Mouse (Mus musculus) liver, embryonic 15.5 days (tissue): ENCODE results near the gene Rgs14. TPM values are rescaled to one million over a fixed set of nuclear protein-coding genes. Genes with fewer than 3 reads are reported as not detected.

Experiments
- ATAC-seq: fragments of 200-750 bp; cut with Nextera tagmentation; 2 replicates; pipeline ENCODE4 v1.8.0; 2017; ENCODE audit warnings: moderate number of reproducible peaks, mild to moderate bottlenecking, moderate library complexity; ENCODE audit not compliant: insufficient read depth
- H3K27ac ChIP-seq: fragments of 300-500 bp; sonication (generic); replicated peaks from 2 replicates; pipeline ENCODE4 v1.5.1; 2015; ENCODE audit warnings: mild to moderate bottlenecking, inconsistent platforms
- H3K27me3 ChIP-seq: fragments of 300-500 bp; sonication (generic); 2 replicates; pipeline ENCODE4 v1.6.1; 2015; ENCODE audit warnings: mild to moderate bottlenecking, inconsistent platforms
- H3K36me3 ChIP-seq: fragments of 300-500 bp; sonication (generic); replicated peaks from 2 replicates; pipeline ENCODE4 v1.6.1; 2015; ENCODE audit warnings: moderate library complexity, mild to moderate bottlenecking, inconsistent platforms
- H3K4me1 ChIP-seq: fragments of 300-500 bp; sonication (generic); replicated peaks from 2 replicates; pipeline ENCODE4 v1.6.1; 2015; ENCODE audit warnings: inconsistent platforms
- H3K4me2 ChIP-seq: fragments of 300-500 bp; sonication (generic); 2 replicates; pipeline ENCODE4 v1.6.1; 2015; ENCODE audit warnings: moderate library complexity, mild to moderate bottlenecking, inconsistent platforms
- H3K4me3 ChIP-seq: fragments of 300-500 bp; sonication (generic); replicated peaks from 2 replicates; pipeline ENCODE4 v1.5.1; 2015; ENCODE audit warnings: mild to moderate bottlenecking, inconsistent platforms
- H3K9ac ChIP-seq: fragments of 300-500 bp; sonication (generic); 2 replicates; pipeline ENCODE4 v1.6.1; 2015; ENCODE audit warnings: moderate library complexity, mild to moderate bottlenecking, inconsistent platforms
- H3K9me3 ChIP-seq: fragments of 300-500 bp; sonication (generic); replicated peaks from 2 replicates; pipeline ENCODE4 v1.6.1; 2016; ENCODE audit warnings: inconsistent platforms
- WGBS: fragments of 180-500 bp; shearing (Covaris S2); methylation state at CpG from one replicate; pipeline ENCODE4 v1.1.7; 2015; ENCODE audit warnings: mixed read lengths; ENCODE audit not compliant: insufficient replicate concordance; 5-methylcytosine and 5-hydroxymethylcytosine counted together
- polyA plus RNA-seq: library from polyadenylated mRNA; unstranded; fragments of >200 nt; fragmentation: Nextera tagmentation; extraction: Ambion mirVana; gene quantifications from 2 replicates; pipeline ENCODE4 v1.2.1, GENCODE M21; 2015

The Rgs14 gene
- polyA plus RNA-seq, 1 experiment from 2014 or later: 2.2 TPM

DNA sequence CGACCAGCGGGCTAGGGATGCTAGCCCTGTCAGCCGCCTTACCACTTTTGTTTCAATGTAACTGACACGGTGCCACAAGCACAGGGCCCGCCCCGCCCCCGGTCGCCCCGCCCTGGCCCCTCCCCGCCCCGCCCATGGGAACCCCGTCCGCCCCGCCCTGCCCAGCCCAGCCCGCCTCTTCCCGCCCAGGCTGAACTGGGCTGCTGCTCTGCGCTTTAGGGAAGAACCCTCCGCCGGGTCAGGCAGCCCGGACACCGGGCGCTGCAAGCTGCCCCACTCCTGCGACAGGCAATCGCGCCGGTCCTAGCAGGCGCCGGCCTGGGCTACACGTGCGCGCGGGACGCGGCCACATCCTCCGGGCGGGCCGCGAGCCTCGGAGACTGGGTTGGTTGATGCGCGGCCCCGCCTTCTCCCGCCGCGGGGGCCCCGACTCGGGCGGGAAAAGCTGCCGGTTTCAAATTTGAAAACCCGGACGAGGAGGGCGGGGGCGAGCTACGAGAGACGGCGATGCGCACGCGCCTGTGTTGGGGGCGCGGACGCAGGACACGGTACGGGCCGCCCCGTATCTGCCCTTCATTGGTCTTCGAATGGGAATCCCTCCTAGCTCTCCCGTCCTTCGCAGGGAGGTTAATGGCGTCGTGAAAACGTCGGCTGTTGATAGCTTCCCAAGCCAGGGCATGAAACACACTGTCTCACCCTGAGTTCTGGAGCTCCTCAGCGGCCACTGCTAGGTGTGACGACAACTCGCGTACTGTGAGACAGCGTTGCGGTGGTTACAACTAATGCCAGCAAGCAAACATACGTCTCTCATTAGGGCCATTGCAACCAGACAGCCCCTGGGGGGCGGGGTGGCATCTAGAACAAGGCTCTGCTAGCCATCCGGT lies 39.6 kb upstream of the Rgs14 start, which contains the start of gene Mxd3:
Mxd3 (minus strand) TSS at position 141 of the 884 bp plus-strand sequence.
- Histone ChIP-seq H3K27ac (peak within 1 kb of the TSS; percentile 97), H3K27me3 (0 out of 2 replicates have a peak, but pooled peaks cover 13% of the 10 kb centered on the region), H3K9ac (peak within 1 kb of the TSS; percentile 87), H3K4me2 (peak within 1 kb of the TSS; percentile 96), H3K36me3 (peaks cover 36% of the 10 kb centered on the region), H3K4me3 (peak within 1 kb of the TSS; percentile 83), H3K4me1 (peaks cover 63% of the 10 kb centered on the region), H3K9me3 (no peaks in the 10 kb centered on the region)
- under 1% methylated on average over 80 of the region's 82 CpGs for WGBS
- peak; percentile 89 for ATAC-seq

DNA sequence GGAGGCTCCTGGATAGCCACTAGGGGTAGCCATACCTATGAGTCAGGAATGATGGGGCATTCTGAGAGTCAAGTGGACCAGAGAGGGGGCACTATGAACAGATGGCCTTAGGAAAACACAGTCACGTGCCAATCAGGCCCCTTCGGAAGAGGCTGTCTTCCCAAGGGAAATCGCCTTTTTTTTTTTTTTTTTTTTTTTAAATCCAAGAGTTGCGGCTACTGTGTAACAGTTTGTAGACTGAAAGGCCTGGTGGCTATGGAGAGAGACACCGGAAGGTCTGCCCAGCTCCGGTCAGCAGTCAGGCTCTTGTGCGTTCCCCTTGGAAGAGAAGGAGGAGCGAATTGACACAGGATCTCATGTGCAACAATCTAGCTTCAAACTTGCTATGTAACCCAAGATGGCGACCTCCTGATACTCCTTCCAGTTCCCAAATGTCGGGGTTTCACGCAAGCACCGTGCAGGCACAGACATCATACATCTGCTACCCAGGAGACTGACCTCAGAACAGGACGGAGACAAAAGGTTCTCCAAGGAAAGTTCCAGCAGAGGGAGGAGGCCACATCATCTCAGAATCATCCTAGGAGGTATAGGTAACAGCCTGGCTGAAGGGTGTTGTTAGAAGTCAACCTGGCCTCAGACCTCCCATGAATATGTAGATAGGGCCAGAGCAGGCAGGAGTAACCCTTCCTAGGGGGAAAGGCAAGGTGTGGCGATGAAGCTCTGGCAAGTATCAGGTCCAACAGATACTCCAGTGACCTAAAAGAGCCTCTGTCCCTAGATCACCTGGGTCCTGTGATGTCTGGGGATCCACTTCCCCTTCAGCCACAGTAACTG lies 38.7 kb upstream of the Rgs14 start:
- H3K27me3 ChIP-seq: 0 out of 2 replicates have a peak, but pooled peaks cover 20% of the 10 kb centered on the region
- peaks cover 28% of the 10 kb centered on the region for H3K36me3 ChIP-seq
- peaks cover 56% of the 10 kb centered on the region for H3K4me1 ChIP-seq
- peak overlapping the region; percentile 87 for H3K9ac ChIP-seq
- 53% methylated on average over 14 of the region's 14 CpGs for WGBS
- no peaks in the 10 kb centered on the region for H3K9me3 ChIP-seq
- peak overlapping the region; percentile 83 for H3K4me3 ChIP-seq
- peak overlapping the region; percentile 96 for H3K4me2 ChIP-seq
- peak; percentile 24 for ATAC-seq
- peak overlapping the region; percentile 97 for H3K27ac ChIP-seq

DNA sequence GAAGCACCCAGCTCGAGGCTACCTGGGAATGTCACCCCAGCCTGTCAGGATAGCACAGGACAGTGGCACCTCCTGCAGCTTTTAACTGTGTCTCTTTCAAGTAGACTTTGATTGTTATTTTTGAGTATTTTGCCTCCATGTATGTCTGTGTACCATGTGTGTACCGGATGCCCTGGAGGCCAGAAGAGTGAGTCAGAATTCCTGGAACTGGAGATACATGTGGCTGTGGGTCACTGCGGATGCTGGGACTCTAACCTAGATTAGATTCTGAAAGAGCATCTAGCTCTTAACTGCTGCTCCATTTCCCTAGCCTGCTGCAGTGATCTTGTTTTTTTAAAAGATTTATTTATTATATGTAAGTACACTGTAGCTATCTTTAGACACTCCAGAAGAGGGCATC lies 37.2 kb upstream of the Rgs14 start:
- no peak overlapping the region for H3K4me2 ChIP-seq
- H3K36me3 ChIP-seq: peaks cover 12% of the 10 kb centered on the region
- no peaks in the 10 kb centered on the region for H3K9me3 ChIP-seq
- H3K4me3 ChIP-seq: no peak overlapping the region
- H3K27ac ChIP-seq: no peak overlapping the region
- WGBS: 60% methylated on average over 3 of the region's 3 CpGs
- H3K4me1 ChIP-seq: peaks cover 45% of the 10 kb centered on the region
- no peak overlapping the region for H3K9ac ChIP-seq
- 0 out of 2 replicates have a peak, but pooled peaks cover 20% of the 10 kb centered on the region for H3K27me3 ChIP-seq
- no peak for ATAC-seq

DNA sequence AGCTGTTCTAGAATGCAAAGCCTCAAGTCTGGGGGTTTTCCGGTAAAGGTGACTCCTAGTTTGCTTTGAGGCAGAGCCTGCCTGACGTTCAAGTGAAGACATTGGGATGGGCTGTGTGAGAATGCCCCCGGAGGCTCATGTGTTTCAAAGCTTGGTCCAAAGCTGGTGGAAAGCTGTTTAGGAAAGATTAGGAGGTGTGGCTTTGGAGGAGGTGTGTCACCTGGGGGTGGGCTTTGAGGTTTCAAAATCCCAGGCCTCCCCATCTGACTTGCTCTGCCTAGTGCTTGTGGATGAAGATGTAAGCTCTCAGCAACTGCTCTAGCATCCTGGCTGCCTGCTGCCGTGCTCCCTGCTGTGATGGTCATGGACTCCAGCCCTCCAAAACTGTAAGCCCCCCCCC lies 33.8 kb upstream of the Rgs14 start:
- Histone ChIP-seq H3K27me3 (0 out of 2 replicates have a peak, but pooled peaks cover 20% of the 10 kb centered on the region), H3K4me1 (peaks cover 31% of the 10 kb centered on the region), H3K27ac (no peak overlapping the region), H3K36me3 (no peaks in the 10 kb centered on the region), H3K4me2 (no peak overlapping the region), H3K4me3 (no peak overlapping the region), H3K9ac (no peak overlapping the region), H3K9me3 (no peaks in the 10 kb centered on the region)
- no peak for ATAC-seq
- 65% methylated on average over 4 of the region's 4 CpGs for WGBS

DNA sequence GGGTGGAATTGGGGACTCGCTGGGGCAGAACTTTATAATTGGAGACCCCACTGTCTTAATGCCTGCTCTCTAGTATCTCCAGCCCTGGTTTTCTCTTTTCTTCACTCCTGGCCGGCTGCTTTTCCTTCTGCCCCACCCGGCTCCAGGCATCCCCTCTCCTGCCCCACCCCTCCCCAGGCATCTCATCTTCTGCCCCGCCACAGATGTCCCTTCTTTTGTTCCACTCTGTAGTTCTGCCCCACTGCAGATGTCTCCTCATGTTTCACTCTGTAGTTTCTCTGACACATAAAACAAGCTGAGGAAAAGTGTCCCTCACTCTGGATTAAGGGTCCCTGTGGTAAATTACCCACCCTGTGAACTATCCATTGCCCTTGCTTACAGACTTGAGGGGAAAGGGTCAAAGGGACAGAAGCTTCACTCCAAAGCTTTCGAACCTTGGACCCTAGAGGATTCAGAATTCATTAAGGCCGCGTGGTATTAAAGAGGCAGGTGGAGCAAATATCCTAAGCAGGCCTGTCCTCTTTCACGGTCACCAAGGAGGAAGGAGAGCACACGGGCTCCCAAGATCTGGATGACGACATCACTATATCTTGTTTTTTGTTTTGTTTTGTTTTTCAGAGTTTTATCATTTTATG lies 32.1 kb upstream of the Rgs14 start:
- Histone ChIP-seq H3K4me3 (no peak overlapping the region), H3K36me3 (no peaks in the 10 kb centered on the region), H3K9ac (no peak overlapping the region), H3K9me3 (no peaks in the 10 kb centered on the region), H3K4me1 (peaks cover 22% of the 10 kb centered on the region), H3K27ac (no peak overlapping the region), H3K4me2 (no peak overlapping the region), H3K27me3 (0 out of 2 replicates have a peak, but pooled peaks cover 14% of the 10 kb centered on the region)
- no peak for ATAC-seq
- WGBS: 60% methylated on average over 10 of the region's 10 CpGs

DNA sequence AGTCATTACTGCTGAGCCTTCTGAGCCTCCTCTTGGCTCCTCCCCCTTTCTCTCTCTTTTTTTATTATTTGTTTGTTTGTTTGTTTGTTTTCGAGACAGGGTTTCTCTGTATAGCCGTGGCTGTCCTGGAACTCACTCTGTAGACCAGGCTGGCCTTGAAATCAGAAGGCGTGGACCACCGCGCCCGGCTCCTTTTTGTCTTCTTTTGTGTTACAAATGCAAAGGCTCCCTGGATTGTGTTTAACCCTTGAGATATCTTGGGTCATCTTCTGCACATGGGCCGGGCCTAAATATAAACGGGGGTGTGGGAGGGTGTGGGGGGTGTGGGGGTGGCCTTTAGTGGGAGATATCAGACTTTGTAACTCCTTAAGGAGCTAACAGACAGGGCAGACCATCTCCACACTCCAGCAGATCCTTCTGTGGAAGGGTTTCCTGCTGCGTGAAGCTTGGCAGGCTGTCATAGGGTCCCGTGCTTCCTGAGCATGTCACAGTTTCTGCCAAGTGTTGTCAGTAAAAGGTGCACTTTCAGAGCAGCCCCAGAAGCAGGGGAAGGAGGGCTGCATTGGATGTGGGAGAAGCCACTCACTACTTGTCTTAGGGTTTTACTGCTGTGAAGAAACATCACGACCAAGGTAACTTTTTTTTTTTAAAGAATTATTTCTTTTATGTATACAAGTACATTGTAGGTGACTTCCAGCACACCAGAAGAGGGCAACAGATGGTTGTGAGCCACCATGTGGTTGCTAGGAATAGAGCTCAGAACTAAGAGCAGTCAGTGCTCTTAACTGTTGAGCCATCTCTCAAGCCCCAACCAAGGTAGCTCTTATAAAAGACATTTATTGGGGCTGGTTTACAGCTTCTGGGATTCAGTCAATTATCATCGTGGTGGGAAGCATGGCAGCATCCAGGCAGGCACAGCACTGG lies 31.1 kb upstream of the Rgs14 start:
- 54% methylated on average over 12 of the region's 12 CpGs for WGBS
- no peak overlapping the region for H3K27ac ChIP-seq

DNA sequence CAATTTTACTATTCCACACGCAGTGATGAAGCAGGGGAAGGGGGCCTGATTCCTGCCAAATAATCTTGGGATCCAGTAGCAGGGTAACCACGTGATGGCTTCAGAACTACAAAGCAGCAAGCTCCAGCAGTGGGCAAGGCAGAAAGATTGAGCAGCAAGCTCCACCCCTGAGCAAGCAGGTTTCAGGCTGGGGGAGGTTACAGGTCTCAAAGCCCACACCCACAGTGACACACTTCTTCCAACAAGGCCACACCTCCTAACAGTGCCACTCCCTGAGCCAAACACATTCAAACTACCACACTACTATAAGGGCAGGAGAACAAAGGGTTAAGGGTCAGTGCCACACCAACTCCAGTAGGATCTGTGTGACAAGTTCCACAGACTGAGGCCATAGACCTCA lies 30.3 kb upstream of the Rgs14 start:
- peak; percentile 57 for ATAC-seq
- 30% methylated on average over 2 of the region's 2 CpGs for whole genome bisulfite sequencing
- peaks cover 27% of the 10 kb centered on the region for H3K4me1 ChIP-seq
- H3K4me2 ChIP-seq: peak overlapping the region; percentile 27; the same call in 1 of the 2 replicates
- H3K9ac ChIP-seq: peak overlapping the region; percentile 35; the same call in 1 of the 2 replicates
- H3K27me3 ChIP-seq: 0 out of 2 replicates have a peak, but pooled peaks cover 7% of the 10 kb centered on the region
- peaks cover 6% of the 10 kb centered on the region for H3K36me3 ChIP-seq
- no peaks in the 10 kb centered on the region for H3K9me3 ChIP-seq
- no peak overlapping the region for H3K27ac ChIP-seq
- H3K4me3 ChIP-seq: 0 out of 2 replicates have a peak overlapping the region, but pooled peaks have one; percentile 4

More for the DNA sequence above, 31.1 kb upstream of the Rgs14 start:
- ATAC-seq: no peak
- H3K4me2 ChIP-seq: no peak overlapping the region
- peaks cover 27% of the 10 kb centered on the region for H3K4me1 ChIP-seq
- no peak overlapping the region for H3K4me3 ChIP-seq
- 0 out of 2 replicates have a peak, but pooled peaks cover 7% of the 10 kb centered on the region for H3K27me3 ChIP-seq
- no peak overlapping the region for H3K9ac ChIP-seq
- no peaks in the 10 kb centered on the region for H3K9me3 ChIP-seq
- no peaks in the 10 kb centered on the region for H3K36me3 ChIP-seq

DNA sequence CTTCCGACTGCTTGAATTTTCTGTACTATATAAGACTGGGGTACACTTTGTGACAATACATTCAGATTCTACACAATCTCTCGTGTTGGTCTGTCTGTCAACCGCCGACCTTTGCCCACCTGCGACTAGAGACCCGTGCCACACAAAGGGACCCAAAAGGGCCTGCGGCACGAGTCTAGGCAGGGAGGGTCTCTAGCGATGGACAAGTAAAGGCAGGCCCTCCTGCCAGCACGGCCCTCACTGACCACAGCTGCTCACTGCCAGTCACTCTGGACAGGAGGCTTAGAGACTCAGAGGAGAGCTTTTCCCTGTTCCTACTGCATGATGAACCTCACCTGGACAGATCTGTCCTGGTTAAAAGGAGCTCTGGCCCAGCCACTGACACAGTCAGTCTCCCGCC lies 27.1 kb upstream of the Rgs14 start:
- Histone ChIP-seq H3K4me1 (peaks cover 22% of the 10 kb centered on the region), H3K4me2 (no peak overlapping the region), H3K27me3 (no peaks in the 10 kb centered on the region), H3K36me3 (peaks cover 39% of the 10 kb centered on the region), H3K27ac (no peak overlapping the region), H3K4me3 (no peak overlapping the region), H3K9ac (no peak overlapping the region), H3K9me3 (no peaks in the 10 kb centered on the region)
- no peak for ATAC-seq
- 43% methylated on average over 11 of the region's 11 CpGs for WGBS

DNA sequence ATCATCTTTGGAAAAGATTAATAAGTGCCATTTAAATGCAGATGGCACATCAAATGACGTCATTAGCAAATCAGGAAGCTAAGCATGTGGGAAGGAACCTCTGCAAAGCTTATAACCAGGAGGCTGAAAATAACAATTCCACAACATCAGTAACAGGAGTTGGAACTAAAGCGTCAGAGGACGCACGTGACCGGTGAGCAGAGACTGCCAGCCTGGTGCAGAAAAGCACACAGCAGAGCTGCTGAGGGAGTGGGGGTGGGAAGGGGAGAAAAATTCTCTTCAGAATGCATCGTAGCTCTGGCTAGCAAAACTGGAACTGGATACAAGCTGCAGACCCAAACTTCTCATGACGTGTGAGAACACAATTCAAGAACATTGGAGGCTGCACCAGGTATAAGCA lies 25.2 kb upstream of the Rgs14 start:
- Histone ChIP-seq H3K27ac (no peak overlapping the region), H3K9me3 (no peaks in the 10 kb centered on the region), H3K4me1 (peaks cover 10% of the 10 kb centered on the region), H3K4me3 (no peak overlapping the region), H3K9ac (no peak overlapping the region), H3K36me3 (peaks cover 56% of the 10 kb centered on the region), H3K4me2 (no peak overlapping the region), H3K27me3 (no peaks in the 10 kb centered on the region)
- WGBS: 74% methylated on average over 7 of the region's 7 CpGs
- no peak for ATAC-seq

DNA sequence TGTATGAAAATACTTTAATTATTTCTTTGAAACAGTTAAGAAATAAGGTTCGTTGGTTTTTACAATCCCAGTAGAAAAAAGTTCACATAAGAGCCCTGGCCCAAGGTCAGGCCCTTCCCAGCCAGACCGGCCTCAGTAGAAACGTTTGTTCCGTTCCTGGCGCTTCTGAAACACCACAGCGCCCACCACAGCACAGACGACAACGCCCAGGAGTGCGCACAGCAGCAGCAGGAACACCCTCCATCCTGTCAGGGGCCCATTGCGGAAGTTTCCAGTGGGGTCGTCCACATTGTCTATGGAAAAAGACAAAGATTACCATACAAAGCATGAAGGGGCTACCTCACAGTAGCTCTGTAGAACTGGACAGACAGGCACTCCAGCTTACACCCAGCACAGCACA lies 22.8 kb upstream of the Rgs14 start:
- H3K27ac ChIP-seq: no peak overlapping the region
- ATAC-seq: no peak
- H3K4me2 ChIP-seq: no peak overlapping the region
- H3K9ac ChIP-seq: no peak overlapping the region
- H3K4me3 ChIP-seq: no peak overlapping the region
- no peaks in the 10 kb centered on the region for H3K27me3 ChIP-seq
- H3K4me1 ChIP-seq: peaks cover 6% of the 10 kb centered on the region; the same call in 1 of the 2 replicates
- WGBS: 68% methylated on average over 11 of the region's 11 CpGs
- no peaks in the 10 kb centered on the region for H3K9me3 ChIP-seq
- H3K36me3 ChIP-seq: peaks cover 80% of the 10 kb centered on the region
